Mouse (Mus musculus) neutrophil, adult 5-6 weeks (primary cell): ENCODE measurements around the gene Mdga2. TPM values are rescaled to one million over a fixed set of nuclear protein-coding genes. Genes with fewer than 3 reads are reported as not detected.

Source experiments
- ATAC-seq: fragments of 151-379, 151-347 bp; 2 replicates; pipeline ENCODE4 v1.8.0; 2017; ENCODE audit warnings: mild to moderate bottlenecking, moderate TSS enrichment; ENCODE audit not compliant: insufficient number of reproducible peaks, poor library complexity, low FRiP score, severe bottlenecking; ENCODE audit errors: extremely low read depth
- total RNA-seq: library from RNA; stranded (forward); fragments of 200-1000 nt; gene quantifications from 2 replicates; pipeline ENCODE4 v1.2.3, GENCODE M21; 2017

Mdga2 gene
- total RNA-seq, 1 experiment from 2014 or later = not detected

DNA sequence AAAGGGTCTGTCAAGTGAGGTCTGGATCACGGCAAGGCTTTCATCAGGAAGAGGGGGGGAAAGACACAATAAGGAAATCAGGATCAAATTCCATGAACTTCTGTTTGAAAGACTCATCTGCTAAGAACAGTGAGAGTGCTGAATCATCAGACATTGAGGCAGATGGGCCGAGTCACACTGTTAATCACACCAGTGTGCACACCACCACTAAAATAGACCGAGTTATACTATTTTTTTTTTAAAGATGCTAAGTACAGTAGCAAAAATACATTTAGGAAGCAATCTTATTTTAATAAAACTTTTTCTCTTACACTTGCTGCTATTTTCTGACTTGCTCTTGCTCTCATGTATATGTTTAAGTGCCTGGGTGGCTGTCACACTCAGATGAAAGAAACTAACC is 382.0 kb downstream of the Mdga2 start:
- ATAC-seq = no peak

DNA sequence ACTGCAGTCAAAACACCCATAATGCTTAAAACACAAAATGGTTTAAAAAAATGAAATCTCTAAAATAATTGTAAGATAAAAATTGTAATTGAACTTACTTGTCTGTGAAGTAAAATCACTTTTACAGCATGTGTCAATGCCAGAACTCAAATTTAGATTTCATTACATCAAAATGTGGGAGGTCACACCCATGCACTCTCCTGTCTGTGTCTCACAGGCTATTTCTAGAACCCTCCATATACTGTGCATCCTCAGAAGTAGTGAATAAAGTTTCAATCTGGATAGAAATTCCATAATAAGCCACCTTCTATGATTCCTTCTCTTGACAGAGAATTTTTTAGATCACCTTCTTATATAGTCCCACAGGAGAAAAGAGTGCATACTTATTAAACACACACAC is 466.7 kb downstream of the Mdga2 start:
- ATAC-seq = no peak

DNA sequence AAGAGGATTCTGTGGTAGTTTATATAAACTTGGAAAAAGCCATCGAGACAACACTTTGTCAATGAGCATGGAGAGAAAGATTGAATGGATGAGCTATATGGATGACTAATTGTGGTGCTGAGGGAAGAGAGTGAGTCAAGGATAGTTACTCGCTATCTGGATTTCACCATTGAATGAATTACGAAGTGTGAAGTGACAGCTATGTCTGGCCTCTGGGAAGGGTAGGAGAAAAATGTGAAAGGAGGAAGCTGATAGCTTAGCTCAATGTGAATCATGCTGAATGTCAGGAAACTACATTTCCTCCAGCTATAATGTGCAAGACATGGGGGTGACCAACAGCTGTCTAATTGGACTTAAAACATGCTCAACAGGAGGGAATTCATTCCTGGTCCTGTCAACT is 487.8 kb downstream of the Mdga2 start:
- no peak for ATAC-seq

DNA sequence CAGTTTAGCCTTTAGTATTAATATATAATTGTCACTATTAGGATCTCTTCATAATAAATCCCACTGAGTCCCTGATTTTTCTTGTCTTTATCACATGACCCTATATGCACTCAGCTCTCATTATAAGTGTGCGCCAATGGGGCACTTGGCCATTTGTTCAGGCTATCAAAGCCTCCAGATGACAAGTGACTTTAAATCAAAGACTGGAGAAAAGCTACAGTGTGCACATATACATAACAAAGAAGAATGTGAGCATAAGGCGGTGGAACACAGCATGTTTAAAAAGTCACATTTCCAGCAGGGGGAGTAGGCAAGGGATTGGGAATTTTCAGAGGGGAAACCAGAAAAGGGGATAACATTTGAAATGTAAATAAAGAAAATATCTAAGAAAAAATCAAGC is 497.9 kb downstream of the Mdga2 start:
- no peak for ATAC-seq

DNA sequence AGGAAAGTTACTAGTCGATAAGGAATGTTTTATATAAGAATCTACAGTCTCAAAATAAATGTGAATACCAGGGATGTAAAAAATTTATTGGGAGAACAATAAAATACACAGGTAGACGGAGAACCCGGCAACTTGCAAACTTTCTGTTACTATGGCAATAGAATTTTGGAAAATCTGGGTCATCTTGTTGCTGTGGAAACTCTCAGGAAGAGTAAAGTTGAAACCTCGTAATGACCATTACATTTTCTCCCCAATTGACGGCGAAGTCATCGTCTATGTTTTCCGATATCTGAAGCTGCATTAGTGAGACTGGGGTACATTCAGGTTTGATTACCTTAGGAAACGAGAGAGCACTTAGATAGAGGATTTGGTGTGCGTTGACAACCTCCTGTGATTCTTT is 514.0 kb downstream of the Mdga2 start:
- no peak for ATAC-seq

DNA sequence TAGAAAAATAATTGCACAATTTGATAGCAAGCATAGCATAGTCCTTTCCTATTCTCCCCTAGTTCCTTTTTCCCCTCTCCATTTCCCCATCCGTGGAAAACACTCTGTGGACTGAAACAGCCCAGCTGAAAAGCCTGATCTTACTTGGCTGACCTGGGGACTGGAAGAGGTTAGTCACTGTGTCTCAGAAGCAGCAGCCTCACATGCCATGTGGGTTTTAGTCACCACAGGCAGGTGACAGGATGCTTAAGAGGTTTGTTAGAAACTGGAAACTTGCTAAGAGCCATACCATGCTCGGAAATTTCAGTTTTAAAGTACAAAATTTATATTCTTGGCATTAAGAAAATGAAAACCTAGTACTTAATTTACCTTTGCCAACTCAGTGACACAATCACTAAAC is 514.9 kb downstream of the Mdga2 start:
- ATAC-seq = no peak

DNA sequence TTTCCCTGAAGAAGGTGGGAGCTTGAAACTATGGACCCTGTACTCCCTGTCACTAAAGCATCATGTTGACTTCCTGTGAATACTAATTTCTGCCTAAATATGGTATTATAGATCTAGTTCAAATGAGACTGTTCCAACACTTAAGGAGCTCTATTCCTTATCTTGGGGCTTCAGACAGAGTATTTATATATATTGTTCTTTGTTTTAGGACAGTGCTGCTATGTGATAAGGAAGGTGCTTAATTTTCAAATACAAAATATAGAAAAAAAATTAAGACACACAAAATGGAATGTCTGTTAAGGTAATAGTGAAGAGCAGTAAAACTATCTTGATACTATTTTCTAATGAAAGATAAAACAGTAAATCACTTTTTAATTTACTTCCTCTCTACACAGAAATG is 517.3 kb downstream of the Mdga2 start:
- ATAC-seq = no peak

DNA sequence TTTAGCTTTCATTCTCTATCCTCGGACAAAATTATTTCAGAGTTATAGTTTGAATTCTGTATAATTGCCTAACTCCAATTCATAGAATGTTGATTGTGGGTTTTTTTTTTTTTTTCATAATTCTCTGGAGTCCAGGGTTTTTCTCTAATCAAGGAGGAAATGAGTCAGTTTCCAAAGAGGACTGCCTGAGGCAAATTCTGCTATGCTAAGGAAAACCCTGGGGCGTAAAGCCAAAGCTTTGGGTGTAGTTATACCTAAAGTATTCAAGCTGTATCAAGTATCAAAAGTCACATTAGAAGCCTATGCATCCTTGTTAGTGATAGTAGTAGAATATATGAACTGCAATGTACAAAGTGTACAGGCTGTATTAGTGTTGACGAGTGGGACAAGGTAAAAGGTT is 519.6 kb downstream of the Mdga2 start:
- ATAC-seq = no peak

DNA sequence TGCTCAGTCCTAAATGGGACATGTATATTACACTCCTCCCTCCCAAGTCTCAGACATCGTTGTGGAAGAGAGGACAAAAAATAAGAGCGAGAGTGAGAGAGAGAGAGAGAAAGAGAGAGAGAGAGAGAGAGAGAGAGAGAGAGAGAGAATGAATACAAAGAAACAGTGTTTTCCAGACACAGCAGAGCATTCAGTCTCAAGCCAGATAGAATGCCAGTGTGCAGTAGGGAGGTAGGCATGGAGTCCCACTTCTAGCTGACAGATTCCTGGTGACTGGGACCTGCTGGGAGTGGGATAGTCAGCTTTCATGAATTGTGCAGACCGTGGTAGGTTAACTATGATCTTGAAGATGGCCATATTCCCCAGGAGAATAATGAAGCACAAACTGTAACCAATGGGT is 542.8 kb downstream of the Mdga2 start:
- ATAC-seq = no peak

DNA sequence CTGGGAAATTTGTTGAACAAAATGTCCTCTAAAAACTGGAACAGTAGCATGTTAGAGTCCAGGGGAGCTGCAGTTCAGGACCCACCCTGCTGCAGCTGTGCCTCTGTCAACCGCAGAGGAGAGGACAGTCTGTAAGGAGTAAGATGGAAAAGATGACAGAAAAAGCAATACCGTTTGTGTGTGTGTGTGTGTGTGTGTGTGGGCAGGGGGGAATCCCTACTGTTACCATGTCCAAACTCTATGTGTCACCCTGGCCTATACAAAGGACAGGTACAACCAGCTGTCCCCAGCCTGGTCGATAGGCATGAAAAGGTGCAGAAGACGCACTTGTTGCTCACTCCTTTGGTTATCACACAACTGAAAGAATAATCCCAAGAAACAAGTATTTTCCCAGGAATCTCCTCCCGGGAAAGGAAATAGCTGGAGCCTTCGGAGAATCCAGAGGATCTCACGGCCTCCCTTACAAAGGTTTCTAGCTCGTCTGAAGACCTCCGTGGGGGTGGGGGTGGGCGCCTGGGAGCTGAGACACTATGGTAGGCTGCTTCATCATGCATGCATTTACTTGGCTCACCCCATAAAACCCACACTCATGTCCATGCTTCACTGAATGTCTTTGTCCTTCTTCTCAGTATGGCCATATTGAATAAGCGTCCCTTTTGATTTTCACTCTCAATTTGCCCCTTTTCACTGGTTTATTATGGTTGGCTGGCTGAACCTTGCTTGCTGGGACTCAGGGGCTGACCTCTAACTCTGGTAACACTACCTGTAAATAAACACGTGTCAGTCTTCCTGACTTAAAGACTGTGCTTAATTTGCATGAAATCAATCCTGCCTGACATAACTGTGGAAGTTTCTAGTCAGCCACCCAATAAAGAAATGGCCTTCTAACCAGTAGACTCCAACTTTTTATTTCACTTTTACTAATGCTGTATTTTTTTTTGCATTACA is 573.5 kb downstream of the Mdga2 start:
- ATAC-seq = no peak

DNA sequence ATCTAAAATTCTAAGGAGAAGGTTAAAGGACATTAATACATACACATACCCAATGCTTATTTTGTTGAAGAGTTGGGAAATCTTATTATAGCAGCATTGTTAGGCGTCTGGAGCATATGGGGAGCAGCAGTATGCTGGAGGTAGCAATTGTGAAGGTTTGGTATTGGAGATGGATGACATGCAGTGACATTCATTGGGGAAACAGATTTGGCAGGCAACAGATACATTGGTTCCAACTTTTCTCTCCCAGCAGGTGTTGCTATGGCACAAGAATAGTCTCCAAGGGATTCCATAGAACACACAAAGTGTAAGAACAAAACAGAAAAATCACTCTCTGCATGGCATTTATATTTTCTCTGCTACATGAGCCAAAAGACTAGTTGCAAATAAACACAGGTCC is 581.9 kb downstream of the Mdga2 start:
- ATAC-seq = no peak

DNA sequence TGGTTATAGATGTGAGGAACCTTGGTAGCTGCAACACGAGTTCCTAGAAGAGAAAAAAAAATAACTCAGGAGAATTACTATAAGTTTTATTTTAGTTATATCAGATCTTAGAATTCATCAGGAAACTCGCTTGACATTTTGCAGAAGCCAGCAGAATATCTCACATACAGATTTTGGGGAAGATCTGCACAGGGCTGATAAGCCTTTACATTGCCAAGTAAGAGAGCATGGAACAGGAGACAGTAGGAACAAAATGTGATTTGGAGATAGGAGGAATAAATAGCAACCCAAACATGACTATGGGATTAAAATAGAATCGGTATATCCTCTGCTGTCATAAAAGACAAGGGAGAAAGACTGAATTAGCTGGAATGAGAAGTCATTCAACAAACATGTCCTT is 602.4 kb downstream of the Mdga2 start:
- no peak for ATAC-seq

DNA sequence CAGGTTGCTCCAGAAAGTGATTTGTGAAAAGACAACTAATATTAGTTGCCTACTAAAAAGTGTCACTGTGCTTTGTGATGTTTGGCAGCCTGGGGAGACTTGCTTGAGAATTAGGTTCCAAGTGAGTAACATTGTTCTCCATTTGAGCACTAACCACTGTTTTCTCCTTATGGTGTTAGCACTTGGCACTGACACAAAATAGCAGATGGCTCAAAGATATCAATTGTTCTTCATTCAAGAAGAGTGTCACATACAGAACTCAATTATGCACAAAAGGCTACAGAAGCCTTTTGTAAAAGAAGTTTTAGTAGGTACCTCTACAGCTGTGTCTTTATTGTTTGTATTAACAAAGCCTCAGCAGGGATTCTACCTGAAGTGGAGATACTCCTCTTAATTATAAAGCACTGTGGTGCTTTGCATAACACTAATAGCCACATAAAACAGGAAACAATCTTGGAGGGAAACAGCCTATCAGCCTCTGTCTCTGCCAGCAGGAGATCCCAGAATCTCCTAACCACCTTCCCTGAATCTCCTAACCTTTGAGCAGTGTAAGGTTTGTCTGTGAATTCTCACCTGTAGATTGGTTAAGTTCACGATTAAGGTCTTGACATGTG is 630.6 kb downstream of the Mdga2 start:
- no peak for ATAC-seq

DNA sequence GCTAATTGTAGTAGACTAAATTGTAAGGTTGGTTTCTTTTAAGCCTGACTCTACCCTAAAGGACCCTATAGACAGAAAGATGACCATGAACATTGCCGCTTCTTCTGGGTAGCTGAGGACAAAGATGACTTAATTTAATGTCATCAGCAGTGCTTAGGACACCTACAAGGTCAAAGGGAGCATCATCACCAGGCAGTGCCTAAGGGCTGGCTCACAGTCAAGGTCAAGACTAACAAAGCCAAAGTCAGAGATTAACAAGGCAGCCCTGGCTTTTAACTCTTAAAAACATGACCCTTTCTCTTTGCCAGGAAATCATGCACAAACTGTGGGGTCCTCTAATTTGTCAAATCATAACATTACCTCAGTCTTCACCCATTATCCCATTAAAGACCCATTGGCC is 657.0 kb downstream of the Mdga2 start:
- no peak for ATAC-seq

DNA sequence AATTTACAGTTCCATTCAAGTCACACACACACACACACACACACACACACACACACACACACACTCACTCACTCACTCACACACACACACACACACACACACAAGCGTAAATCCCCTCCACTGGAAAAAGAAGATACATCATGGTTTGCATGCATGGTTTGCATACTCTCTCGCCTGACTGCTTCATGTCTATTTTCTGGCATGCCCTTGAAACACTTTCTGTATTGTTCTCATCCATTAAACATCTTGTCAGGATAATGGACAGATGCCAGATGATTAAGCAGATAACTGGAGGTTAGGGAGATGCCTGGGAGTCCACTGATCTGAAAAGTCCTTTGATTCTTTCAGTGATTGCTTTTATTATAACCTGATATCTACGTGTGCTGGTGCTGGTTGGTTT is 665.5 kb downstream of the Mdga2 start:
- no peak for ATAC-seq

DNA sequence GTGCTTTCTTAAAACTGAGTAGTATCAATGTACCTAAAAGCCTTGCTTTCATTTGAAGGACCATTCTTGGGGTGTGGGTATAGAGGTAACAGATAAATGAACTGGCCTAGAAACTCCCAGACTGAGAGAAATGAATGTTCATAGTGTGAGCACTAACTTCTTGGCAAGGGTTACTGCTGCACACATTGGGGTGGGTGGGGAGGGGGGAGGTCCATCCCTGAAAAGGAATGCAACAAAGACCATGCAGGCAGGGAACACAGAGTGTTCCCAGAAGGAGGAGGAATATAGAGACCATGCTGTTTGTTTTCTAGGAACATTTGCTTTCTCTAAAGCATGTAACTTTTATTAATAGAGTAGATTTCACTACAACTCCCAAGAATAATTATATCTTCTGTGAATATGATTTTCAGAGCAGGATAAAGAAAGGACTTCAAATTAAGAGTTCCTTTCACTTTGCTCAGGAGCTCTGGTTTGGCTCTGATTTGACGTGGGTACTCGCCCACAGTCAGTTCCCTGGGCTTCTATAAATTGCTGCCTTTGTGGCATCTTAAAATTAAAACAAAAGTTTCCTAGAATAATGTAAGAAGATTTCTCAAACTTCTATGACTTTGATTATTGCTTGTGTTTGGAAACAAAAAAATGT is 666.0 kb downstream of the Mdga2 start:
- ATAC-seq = no peak

DNA sequence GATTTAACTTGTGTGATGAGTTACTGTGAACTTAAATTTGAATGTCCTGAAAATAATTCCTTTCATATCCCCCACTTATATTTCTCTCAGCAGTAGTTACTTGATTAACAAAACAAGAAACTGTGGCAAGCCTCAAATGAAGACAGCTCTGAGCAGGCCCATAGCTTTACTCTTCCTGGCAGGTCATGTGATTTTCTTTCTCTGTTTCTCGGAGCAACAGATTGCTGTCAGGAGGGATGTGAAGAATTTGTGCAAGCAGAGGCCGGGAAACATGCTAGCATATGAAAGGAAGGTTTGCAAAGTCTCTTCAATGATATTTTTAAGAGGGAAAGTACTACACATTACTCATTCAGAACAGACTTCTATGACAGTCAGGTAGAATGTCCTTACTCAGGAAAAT is 697.4 kb downstream of the Mdga2 start:
- no peak for ATAC-seq

DNA sequence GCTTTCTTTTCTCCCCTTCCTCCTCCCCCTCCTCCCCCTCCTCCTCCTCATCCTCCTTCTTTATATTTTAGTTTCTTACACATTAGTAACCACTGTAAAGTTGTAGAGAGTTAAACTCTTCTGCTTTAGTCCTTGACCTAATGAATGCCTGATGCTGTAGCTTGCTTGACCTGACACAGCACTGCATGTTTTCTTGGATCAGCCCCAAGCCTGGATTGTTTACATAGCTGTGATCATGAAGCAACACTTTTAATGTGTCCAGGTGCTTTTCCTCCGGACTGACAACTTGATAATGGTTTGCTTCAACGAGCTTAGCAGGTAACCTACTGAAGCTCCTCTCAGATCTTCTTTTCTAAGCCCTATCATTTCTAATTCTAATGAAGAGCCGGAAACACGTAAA is 723.1 kb downstream of the Mdga2 start:
- ATAC-seq = no peak

DNA sequence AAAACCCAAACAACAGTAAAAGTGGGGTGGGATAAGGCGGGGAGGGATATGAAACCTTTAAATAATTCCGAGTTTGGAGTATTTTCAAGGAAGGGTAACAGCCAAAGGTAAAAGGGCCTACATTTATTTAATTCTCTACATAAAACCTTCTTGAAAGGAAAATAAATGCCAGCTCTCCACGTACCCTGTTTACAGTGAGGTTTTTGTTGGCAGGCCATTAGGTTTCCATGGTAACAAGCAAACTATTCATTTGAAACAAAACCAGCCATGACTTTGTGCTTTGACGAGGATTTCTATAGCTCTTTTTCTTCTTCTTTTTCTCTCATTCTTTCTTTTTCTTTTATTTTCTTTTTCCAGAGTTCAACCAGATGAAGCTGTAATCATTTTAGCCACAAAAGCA is 751.5 kb downstream of the Mdga2 start:
- ATAC-seq = no peak

DNA sequence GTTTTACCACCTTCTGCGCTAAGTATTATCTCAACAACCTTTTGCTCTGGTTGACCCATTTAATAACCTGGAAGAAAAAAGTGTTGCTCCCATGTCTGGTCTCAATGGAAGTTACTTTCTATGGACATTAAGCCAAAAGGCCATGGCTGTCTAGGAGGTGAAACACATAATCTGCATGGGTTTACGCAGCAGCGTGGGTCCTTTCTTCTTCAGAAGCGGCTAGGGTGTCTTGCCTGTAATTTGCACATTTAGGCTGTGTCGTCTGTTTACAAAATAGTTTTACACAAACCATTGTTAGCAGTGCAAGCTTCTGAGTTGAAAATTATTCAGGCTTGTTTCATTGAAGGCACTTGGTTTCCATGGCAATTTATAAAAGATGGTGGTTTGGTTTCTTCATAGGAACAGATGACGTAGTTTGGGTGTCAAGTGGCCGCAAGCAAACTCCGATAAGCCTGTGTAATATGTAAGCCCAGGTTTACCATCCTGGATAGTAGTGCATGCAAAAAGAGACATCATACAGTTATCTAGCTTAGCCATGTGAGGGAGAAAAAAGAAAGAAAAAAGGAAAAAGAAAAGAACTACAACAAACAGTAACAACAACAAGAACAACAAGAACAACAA is 752.0 kb downstream of the Mdga2 start:
- ATAC-seq = no peak
